Mouse (Mus musculus) CD4-positive naive resting alpha-beta T cell, adult 76 days (primary cell): ENCODE results near the gene Mycbp2. TPM values are rescaled to one million over a fixed set of nuclear protein-coding genes. Genes with fewer than 3 reads are reported as not detected.

Experiments used
- total RNA-seq: library from RNA; stranded (reverse); gene quantifications from one replicate; pipeline ENCODE4 v1.2.4, GENCODE M21; 2023

Mycbp2 gene
- total RNA-seq, result 149 TPM

GRCm38 (mm10) chr14:103346729-103347505 lies at the start of gene Mycbp2:
Mycbp2 (minus strand) TSS chr14:103346814.

GRCm38 (mm10) chr14:103099238-103099933 lies 247.2 kb downstream of the Mycbp2 start, which contains the start of gene Fbxl3:
Fbxl3 (minus strand) TSS chr14:103099566.

GRCm38 (mm10) chr14:103069864-103070611 lies 276.6 kb downstream of the Mycbp2 start, which contains the start of gene Cln5:
Cln5 (plus strand) TSS chr14:103070216.

Other genes starting within 250 kb of the Mycbp2 start
- 271 TPM for gene Fbxl3, start 247.2 kb downstream of the Mycbp2 start, total RNA-seq
- gene Scel, start 166.5 kb upstream of the Mycbp2 start, total RNA-seq, result not detected